Mouse (Mus musculus): ENCODE measurements around the gene C77080. TPM values are rescaled to one million over a fixed set of nuclear protein-coding genes. Genes with fewer than 3 reads are reported as not detected.

The C77080 gene
- polyA plus RNA-seq, 1 experiment from 2014 or later, result 6.7 TPM

GRCm38 (mm10) chr4:129287472-129287981 is 26.3 kb upstream of the C77080 start, which contains the start of gene Sync:
Gene Sync (plus strand): TSS chr4:129287617.
- WGBS, result under 1% methylated on average over 42 of the region's 53 CpGs
- H3K36me3 ChIP-seq (ENCODE audit: insufficient read depth, low read length), result no peaks in the 10 kb centered on the region
- no peak within 1 kb of the TSS for H3K27ac ChIP-seq (ENCODE audit: low read length)
- H3K4me2 ChIP-seq (replicated peaks; ENCODE audit: low read depth, low read length), result peak within 1 kb of the TSS; percentile 94
- peak; percentile 34 for DNase-seq (ENCODE audit: low spot score)
- no peaks in the 10 kb centered on the region for H3K27me3 ChIP-seq (replicated peaks; ENCODE audit: insufficient read depth, low read length)
- peaks cover 12% of the 10 kb centered on the region; the same call in 1 of the 2 replicates for H3K4me1 ChIP-seq (ENCODE audit: insufficient read depth, low read depth, low read length)
- no peaks in the 10 kb centered on the region for H3K9me3 ChIP-seq (ENCODE audit: low read length)
- H3K4me3 ChIP-seq (ENCODE audit: low read depth, low read length), result peak within 1 kb of the TSS; percentile 44
- peak; percentile 42 for ATAC-seq
- peak within 1 kb of the TSS; percentile 5; the same call in 1 of the 2 replicates for H3K9ac ChIP-seq (replicated peaks; ENCODE audit: low read depth)
- TF ChIP-seq CTCF (IDR thresholded peaks at IDR 0.05) (no peak), EP300 (IDR thresholded peaks at IDR 0.05) (no peak)

GRCm38 (mm10) chr4:129286683-129287471 is 25.7 kb upstream of the C77080 start:
- peaks cover 12% of the 10 kb centered on the region; the same call in 1 of the 2 replicates for H3K4me1 ChIP-seq (ENCODE audit: insufficient read depth, low read depth, low read length)
- H3K9me3 ChIP-seq (ENCODE audit: low read length), result no peaks in the 10 kb centered on the region
- H3K4me3 ChIP-seq (ENCODE audit: low read depth, low read length), result peak overlapping the region; percentile 44
- no peaks in the 10 kb centered on the region for H3K27me3 ChIP-seq (replicated peaks; ENCODE audit: insufficient read depth, low read length)
- no peaks in the 10 kb centered on the region for H3K36me3 ChIP-seq (ENCODE audit: insufficient read depth, low read length)
- peak overlapping the region; percentile 5; the same call in 1 of the 2 replicates for H3K9ac ChIP-seq (replicated peaks; ENCODE audit: low read depth)
- WGBS, result 3% methylated on average over 22 of the region's 28 CpGs
- peak overlapping the region; percentile 94 for H3K4me2 ChIP-seq (replicated peaks; ENCODE audit: low read depth, low read length)
- TF ChIP-seq CTCF (IDR thresholded peaks at IDR 0.05) (peak; percentile 45), EP300 (IDR thresholded peaks at IDR 0.05) (no peak)
- ATAC-seq (peak; percentile 54), DNase-seq (ENCODE audit: low spot score) (peak; percentile 52)
- no peak overlapping the region for H3K27ac ChIP-seq (ENCODE audit: low read length)

DNA sequence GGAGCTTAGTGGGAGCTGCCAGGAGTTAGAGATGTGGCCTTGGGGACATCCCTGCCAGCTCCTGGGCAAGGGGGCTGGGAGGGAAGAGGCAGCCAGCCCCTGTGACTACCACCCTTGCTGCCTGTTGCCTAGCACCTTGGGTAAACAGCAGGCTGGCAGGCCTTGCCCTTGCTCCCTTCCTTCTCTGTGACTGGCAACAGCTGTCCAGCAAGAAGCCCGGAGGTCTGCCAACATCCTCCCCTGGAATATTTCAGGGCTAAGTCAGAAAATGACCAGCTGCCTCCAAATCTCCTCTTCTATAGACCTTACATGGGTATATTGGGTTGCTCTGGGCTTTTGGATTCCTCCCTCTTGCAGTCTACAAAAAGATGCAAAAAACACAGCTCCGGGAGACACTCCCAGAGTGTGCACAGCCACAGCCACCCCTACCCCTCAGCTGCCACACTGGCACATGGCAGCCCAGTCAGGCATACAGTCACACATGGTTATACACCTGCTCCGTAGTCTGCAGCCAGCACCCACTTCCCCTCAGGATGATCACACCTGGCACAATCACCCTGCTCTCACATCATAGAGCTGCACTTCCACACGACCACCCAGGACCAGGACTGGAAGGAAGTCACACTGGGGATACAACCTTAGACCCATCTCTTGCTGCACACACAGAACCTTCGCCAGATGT is 24.9 kb upstream of the C77080 start:
- 48% methylated on average over 5 of the region's 5 CpGs for WGBS
- peak; percentile 51 for ATAC-seq

DNA sequence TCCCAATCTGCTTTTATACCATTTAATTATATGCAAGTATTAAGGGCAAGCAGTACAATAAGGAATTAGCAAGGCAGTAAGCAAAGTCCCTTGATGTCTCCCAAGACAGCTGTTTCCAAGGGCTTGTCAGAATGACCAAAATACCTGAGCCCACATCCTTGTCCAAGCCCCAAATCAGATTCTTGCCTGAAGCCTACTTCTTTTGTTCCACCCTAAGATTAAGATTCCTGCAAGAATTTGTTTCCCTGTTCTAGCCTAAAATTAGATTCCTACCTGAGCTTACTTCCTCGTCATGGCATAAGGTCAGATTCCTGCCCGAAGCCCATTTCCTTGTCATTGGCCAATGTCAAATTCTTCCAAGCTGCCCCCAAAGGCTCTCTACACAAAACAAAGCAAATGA is 23.5 kb upstream of the C77080 start:
- 69% methylated on average over 2 of the region's 2 CpGs for WGBS
- DNase-seq (ENCODE audit: low spot score) (no peak), ATAC-seq (no peak)
- TF ChIP-seq EP300 (IDR thresholded peaks at IDR 0.05) (no peak), CTCF (IDR thresholded peaks at IDR 0.05) (no peak)
- H3K4me3 ChIP-seq (ENCODE audit: low read depth, low read length), result no peak overlapping the region
- no peak overlapping the region for H3K4me2 ChIP-seq (replicated peaks; ENCODE audit: low read depth, low read length)
- H3K9me3 ChIP-seq (ENCODE audit: low read length), result no peaks in the 10 kb centered on the region
- H3K4me1 ChIP-seq (ENCODE audit: insufficient read depth, low read depth, low read length), result peaks cover 12% of the 10 kb centered on the region; the same call in 1 of the 2 replicates
- no peaks in the 10 kb centered on the region for H3K36me3 ChIP-seq (ENCODE audit: insufficient read depth, low read length)
- no peaks in the 10 kb centered on the region for H3K27me3 ChIP-seq (replicated peaks; ENCODE audit: insufficient read depth, low read length)
- H3K27ac ChIP-seq (ENCODE audit: low read length), result no peak overlapping the region
- H3K9ac ChIP-seq (replicated peaks; ENCODE audit: low read depth), result no peak overlapping the region

More for the DNA sequence above, 24.9 kb upstream of the C77080 start:
- H3K4me3 ChIP-seq (ENCODE audit: low read depth, low read length), result no peak overlapping the region
- peaks cover 12% of the 10 kb centered on the region; the same call in 1 of the 2 replicates for H3K4me1 ChIP-seq (ENCODE audit: insufficient read depth, low read depth, low read length)
- peak; percentile 25 for DNase-seq (ENCODE audit: low spot score)
- H3K9me3 ChIP-seq (ENCODE audit: low read length), result no peaks in the 10 kb centered on the region
- no peak overlapping the region for H3K4me2 ChIP-seq (replicated peaks; ENCODE audit: low read depth, low read length)
- TF ChIP-seq EP300 (IDR thresholded peaks at IDR 0.05) (no peak), CTCF (IDR thresholded peaks at IDR 0.05) (no peak)
- no peak overlapping the region for H3K27ac ChIP-seq (ENCODE audit: low read length)
- no peaks in the 10 kb centered on the region for H3K27me3 ChIP-seq (replicated peaks; ENCODE audit: insufficient read depth, low read length)
- H3K36me3 ChIP-seq (ENCODE audit: insufficient read depth, low read length), result no peaks in the 10 kb centered on the region
- H3K9ac ChIP-seq (replicated peaks; ENCODE audit: low read depth), result no peak overlapping the region

DNA sequence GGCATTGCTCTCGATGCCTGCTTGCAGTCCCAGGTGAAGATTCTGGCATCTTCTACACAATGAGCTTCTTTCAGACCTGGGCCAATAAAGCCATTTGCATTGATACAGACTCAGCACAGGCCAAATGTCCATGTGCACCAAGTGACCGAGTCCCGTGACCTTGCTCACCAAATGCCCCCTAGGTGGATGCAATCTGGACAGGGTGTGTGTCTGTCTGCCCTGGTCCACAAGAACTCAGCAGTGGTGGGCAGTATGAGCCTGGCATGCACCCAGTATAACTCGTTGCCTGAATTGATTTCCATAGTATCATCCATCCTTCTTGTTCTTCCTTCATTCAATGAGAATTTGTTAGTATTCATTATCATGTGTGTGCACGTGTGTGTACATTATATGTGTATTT is 22.0 kb upstream of the C77080 start:
- ATAC-seq (no peak), DNase-seq (ENCODE audit: low spot score) (no peak)
- no peak overlapping the region for H3K9ac ChIP-seq (replicated peaks; ENCODE audit: low read depth)
- H3K36me3 ChIP-seq (ENCODE audit: insufficient read depth, low read length), result no peaks in the 10 kb centered on the region
- no peak overlapping the region for H3K27ac ChIP-seq (ENCODE audit: low read length)
- H3K4me3 ChIP-seq (ENCODE audit: low read depth, low read length), result no peak overlapping the region
- WGBS, result 90% methylated on average over 5 of the region's 5 CpGs
- no peak for TF ChIP-seq EP300 (IDR thresholded peaks at IDR 0.05)
- no peak for TF ChIP-seq CTCF (IDR thresholded peaks at IDR 0.05)
- H3K4me2 ChIP-seq (replicated peaks; ENCODE audit: low read depth, low read length), result no peak overlapping the region
- H3K4me1 ChIP-seq (ENCODE audit: insufficient read depth, low read depth, low read length), result peaks cover 12% of the 10 kb centered on the region; the same call in 1 of the 2 replicates
- H3K27me3 ChIP-seq (replicated peaks; ENCODE audit: insufficient read depth, low read length), result no peaks in the 10 kb centered on the region
- H3K9me3 ChIP-seq (ENCODE audit: low read length), result no peaks in the 10 kb centered on the region

- Histone ChIP-seq H3K27me3 (replicated peaks; ENCODE audit: insufficient read depth, low read length) (no peaks in the 10 kb centered on the region), H3K4me2 (replicated peaks; ENCODE audit: low read depth, low read length) (no peak overlapping the region), H3K9me3 (ENCODE audit: low read length) (no peaks in the 10 kb centered on the region), H3K4me3 (ENCODE audit: low read depth, low read length) (no peak overlapping the region), H3K9ac (replicated peaks; ENCODE audit: low read depth) (no peak overlapping the region), H3K4me1 (ENCODE audit: insufficient read depth, low read depth, low read length) (peaks cover 12% of the 10 kb centered on the region; the same call in 1 of the 2 replicates), H3K36me3 (ENCODE audit: insufficient read depth, low read length) (no peaks in the 10 kb centered on the region), H3K27ac (ENCODE audit: low read length) (no peak overlapping the region)
- 72% methylated on average over 5 of the region's 5 CpGs for WGBS
- no peak for TF ChIP-seq CTCF (IDR thresholded peaks at IDR 0.05)
- TF ChIP-seq EP300 (IDR thresholded peaks at IDR 0.05), result no peak
- DNase-seq (ENCODE audit: low spot score) (no peak), ATAC-seq (no peak)
Observed at GRCm38 (mm10) chr4:129282786-129283185, 21.6 kb upstream of the C77080 start.
